ENCODE assay signal across 16 mouse cellular contexts in genomic region chr9:54628752-54629151, GRCm38 (mm10). TPM values are rescaled to one million over a fixed set of nuclear protein-coding genes. Genes with fewer than 3 reads are reported as not detected.
DNase-seq lines count a peak whose midpoint lies in the region; ATAC-seq and TF ChIP-seq lines count a peak whose summit lies in the region.
"Had no signal": no experiment of that assay in that cellular context is flagged by ENCODE, and none has a peak within 500 bp of the region (broad histone marks: within the 10 kb centered on the region; RNA-seq: fewer than 3 reads in every experiment).

No protein-coding gene starts in this region.

- H3K27ac ChIP-seq in lung, embryonic 14.5 days (ENCODE audit: low read depth): no peak overlapping the region
- no peak overlapping the region for H3K27ac ChIP-seq in lung, postnatal 0 days (ENCODE audit: low read length)
- H3K27ac ChIP-seq in thymus, adult 2 months (ENCODE audit: control insufficient read depth, insufficient read depth, low read length): no peak overlapping the region
- H3K27ac ChIP-seq: hindbrain, embryonic 13.5 days; macrophage; midbrain, embryonic 15.5 days; neural tube, embryonic 13.5 days had no signal

- no peak overlapping the region for H3K4me3 ChIP-seq in lung, embryonic 14.5 days (ENCODE audit: low read depth, low read length)
- H3K4me3 ChIP-seq in lung, postnatal 0 days (ENCODE audit: low read depth, low read length): no peak overlapping the region
- H3K4me3 ChIP-seq in thymus, adult 2 months (ENCODE audit: control insufficient read depth, insufficient read depth, low read length): no peak overlapping the region
- H3K4me3 ChIP-seq: hindbrain, embryonic 13.5 days; midbrain, embryonic 15.5 days; neural tube, embryonic 13.5 days had no signal

- no peak overlapping the region for H3K4me2 ChIP-seq in lung, embryonic 14.5 days
- no peak overlapping the region for H3K4me2 ChIP-seq in lung, postnatal 0 days (replicated peaks; ENCODE audit: low read depth, low read length)
- H3K4me2 ChIP-seq: hindbrain, embryonic 13.5 days; midbrain, embryonic 15.5 days; neural tube, embryonic 13.5 days had no signal

- no peak for TF ChIP-seq POLR2A in thymus, adult 2 months (IDR thresholded peaks at IDR 0.05; ENCODE audit: control insufficient read depth, extremely low read depth, insufficient read depth, low read length, poor library complexity)

- intact Hi-C loops in left cerebral cortex, postnatal 25 days (cut with DNase I): loop anchor here (1.0 kb wide), 1 partner anchor 48 kb away; no protein-coding TSS in a partner anchor

- H3K4me1 ChIP-seq in lung, embryonic 14.5 days (ENCODE audit: insufficient read depth): no peaks in the 10 kb centered on the region
- no peaks in the 10 kb centered on the region for H3K4me1 ChIP-seq in lung, postnatal 0 days (ENCODE audit: insufficient read depth, low read depth, low read length)
- no peaks in the 10 kb centered on the region for H3K4me1 ChIP-seq in thymus, adult 2 months (replicated peaks; ENCODE audit: control insufficient read depth, insufficient read depth, low read length)
- H3K4me1 ChIP-seq: hindbrain, embryonic 13.5 days; midbrain, embryonic 15.5 days; neural tube, embryonic 13.5 days had no signal

- WGBS in lung, embryonic 14.5 days: 86% methylated on average over 4 of the region's 4 CpGs
- 74% methylated on average over 4 of the region's 4 CpGs for WGBS in lung, postnatal 0 days
- 98% methylated on average over 4 of the region's 4 CpGs for WGBS in thymus, adult 2 months

- no peaks in the 10 kb centered on the region for H3K9me3 ChIP-seq in lung, embryonic 14.5 days (ENCODE audit: low read depth, low read length)
- H3K9me3 ChIP-seq in lung, postnatal 0 days (ENCODE audit: low read length): no peaks in the 10 kb centered on the region
- H3K9me3 ChIP-seq: hindbrain, embryonic 13.5 days; midbrain, embryonic 15.5 days; neural tube, embryonic 13.5 days had no signal

- H3K36me3 ChIP-seq in lung, embryonic 14.5 days (ENCODE audit: insufficient read depth): no peaks in the 10 kb centered on the region
- no peaks in the 10 kb centered on the region for H3K36me3 ChIP-seq in lung, postnatal 0 days (ENCODE audit: insufficient read depth, low read length)
- H3K36me3 ChIP-seq in thymus, adult 2 months (ENCODE audit: control insufficient read depth, insufficient read depth, low read length): no peaks in the 10 kb centered on the region
- H3K36me3 ChIP-seq: hindbrain, embryonic 13.5 days; midbrain, embryonic 15.5 days; neural tube, embryonic 13.5 days had no signal

- TF ChIP-seq EP300 in lung, postnatal 0 days (IDR thresholded peaks at IDR 0.05): no peak

- TF ChIP-seq CTCF in lung, embryonic 14.5 days (IDR thresholded peaks at IDR 0.05; ENCODE audit: low read depth): no peak
- TF ChIP-seq CTCF in lung, postnatal 0 days (IDR thresholded peaks at IDR 0.05): no peak
- TF ChIP-seq CTCF in thymus, adult 2 months (IDR thresholded peaks at IDR 0.05; ENCODE audit: borderline replicate concordance, control insufficient read depth, extremely low read depth, insufficient read depth, low read length, poor library complexity): no peak

- no peak for DNase-seq in frontal cortex, postnatal 10 days (ENCODE audit: low spot score in 2 of 2)
- DNase-seq in lung, embryonic 14.5 days: peak; percentile 11
- no peak for DNase-seq in lung, postnatal 0 days (ENCODE audit: low spot score)
- peak; percentile 41 for DNase-seq in adipocyte (ENCODE audit: low spot score)
- peak; percentile 10 to 51 for DNase-seq in left cerebral cortex, postnatal 25 days (ENCODE audit: low spot score in 2 of 2)
- DNase-seq in thymus, adult 2 months: no peak
- DNase-seq in heart, adult 8-10 months (ENCODE audit: low spot score): no peak
- DNase-seq: kidney, adult 18-20 months; liver, postnatal 0 days; retina, postnatal 1 day; thymus, postnatal 36 days had no signal

- no peak overlapping the region for H3K9ac ChIP-seq in lung, embryonic 14.5 days
- H3K9ac ChIP-seq in lung, postnatal 0 days (replicated peaks; ENCODE audit: low read depth): no peak overlapping the region
- H3K9ac ChIP-seq: hindbrain, embryonic 13.5 days; liver, postnatal 0 days; midbrain, embryonic 15.5 days; neural tube, embryonic 13.5 days had no signal

- H3K27me3 ChIP-seq in lung, embryonic 14.5 days (ENCODE audit: insufficient read depth, low read length): no peaks in the 10 kb centered on the region
- H3K27me3 ChIP-seq in lung, postnatal 0 days (replicated peaks; ENCODE audit: insufficient read depth, low read length): no peaks in the 10 kb centered on the region
- no peaks in the 10 kb centered on the region for H3K27me3 ChIP-seq in thymus, adult 2 months (ENCODE audit: control insufficient read depth, insufficient read depth, low read length)
- H3K27me3 ChIP-seq: hindbrain, embryonic 13.5 days; midbrain, embryonic 15.5 days; neural tube, embryonic 13.5 days had no signal

- ATAC-seq in frontal cortex, adult (ENCODE audit: low TSS enrichment): peak; percentile 87
- ATAC-seq in lung, embryonic 14.5 days (ENCODE audit: insufficient read depth): no peak
- no peak for ATAC-seq in lung, postnatal 0 days
- ATAC-seq: liver, postnatal 0 days; midbrain, embryonic 15.5 days had no signal

RNA-seq across cellular contexts. Expression of gene Acsbg1, which starts 32.9 kb away (rescaled TPM):
- polyA plus RNA-seq in lung, embryonic 14.5 days (2014; fragmentation: Nextera tagmentation; extraction: Ambion mirVana): 0.31 and 0.32 TPM in 2 replicates
- polyA plus RNA-seq in lung, postnatal 0 days (2015; fragmentation: Nextera tagmentation; extraction: Ambion mirVana): 0.10 and 0.17 TPM in 2 replicates
- total RNA-seq in left cerebral cortex, postnatal 25 days (2021): 100 to 1,000 TPM; 119 to 141 TPM
- 4.1 and 4.5 TPM in 2 replicates for polyA plus RNA-seq in thymus, adult 2 months (2012; rRNA removed)
- total RNA-seq in heart, adult 8-10 months (2022): under 1 TPM; 0.17 to 0.41 (median 0.22) TPM
- polyA plus RNA-seq: macrophage had no signal

RNA-seq across cellular contexts. Expression of gene Idh3a, which starts 42.6 kb away (rescaled TPM):
- 106 and 112 TPM in 2 replicates for polyA plus RNA-seq in lung, embryonic 14.5 days (2014; fragmentation: Nextera tagmentation; extraction: Ambion mirVana)
- 79.4 and 80.3 TPM in 2 replicates for polyA plus RNA-seq in lung, postnatal 0 days (2015; fragmentation: Nextera tagmentation; extraction: Ambion mirVana)
- 100 to 1,000 TPM; 188 to 197 TPM for total RNA-seq in left cerebral cortex, postnatal 25 days (2021)
- polyA plus RNA-seq in thymus, adult 2 months (2012; rRNA removed): 44.6 and 50.1 TPM in 2 replicates
- 100 to 1,000 TPM; 519 to 556 (median 547) TPM for total RNA-seq in heart, adult 8-10 months (2022)

Comparison
In these comparisons a context has a peak if more than half of its experiments do, and no peak if none do; other contexts are left out.
1. DNase-seq: peak in lung, embryonic 14.5 days (single experiment), adipocyte (single experiment) and left cerebral cortex, postnatal 25 days (2 of 2); none in frontal cortex, postnatal 10 days (0 of 2), lung, postnatal 0 days (single experiment), thymus, adult 2 months (single experiment) and heart, adult 8-10 months (single experiment).